Mouse (Mus musculus) effector memory CD4-positive, alpha-beta T cell, adult 7 months (primary cell): Measurements from ENCODE around the gene Trim38. TPM values are rescaled to one million over a fixed set of nuclear protein-coding genes. Genes with fewer than 3 reads are reported as not detected.

Source experiments
- polyA plus RNA-seq: library from polyadenylated mRNA; unstranded; fragments of 100-300 nt; shearing (Covaris generic); gene quantifications from one replicate; pipeline ENCODE4 v1.2.1, GENCODE M21; 2017

Trim38 gene
- not detected for polyA plus RNA-seq

DNA sequence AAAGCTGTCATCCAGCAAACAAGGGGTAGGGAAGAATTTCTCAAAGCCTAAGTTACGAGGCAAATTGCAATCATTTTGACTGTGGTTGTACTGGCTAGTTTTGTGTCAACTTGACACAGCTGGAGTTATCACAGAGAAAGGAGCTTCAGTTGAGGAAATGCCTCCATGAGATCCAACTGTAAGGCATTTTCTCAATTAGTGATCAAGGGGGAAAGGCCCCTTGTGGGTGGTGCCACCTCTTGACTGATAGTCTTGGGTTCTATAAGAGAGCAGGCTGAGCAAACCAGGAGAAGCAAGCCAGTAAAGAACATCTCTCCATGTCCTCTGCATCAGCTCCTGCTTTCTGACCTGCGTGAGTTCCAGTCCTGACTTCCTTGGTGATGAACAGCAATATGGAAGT lies at the start of gene Trim38:
Gene Trim38 (plus strand): TSS at position 301 of the 400 bp plus-strand sequence.

GRCm38 (mm10) chr13:23738677-23739068 lies 31.0 kb upstream of the Trim38 start, which contains the start of gene Hist1h1c:
Gene Hist1h1c, plus strand, starts transcription at chr13:23738808.

DNA sequence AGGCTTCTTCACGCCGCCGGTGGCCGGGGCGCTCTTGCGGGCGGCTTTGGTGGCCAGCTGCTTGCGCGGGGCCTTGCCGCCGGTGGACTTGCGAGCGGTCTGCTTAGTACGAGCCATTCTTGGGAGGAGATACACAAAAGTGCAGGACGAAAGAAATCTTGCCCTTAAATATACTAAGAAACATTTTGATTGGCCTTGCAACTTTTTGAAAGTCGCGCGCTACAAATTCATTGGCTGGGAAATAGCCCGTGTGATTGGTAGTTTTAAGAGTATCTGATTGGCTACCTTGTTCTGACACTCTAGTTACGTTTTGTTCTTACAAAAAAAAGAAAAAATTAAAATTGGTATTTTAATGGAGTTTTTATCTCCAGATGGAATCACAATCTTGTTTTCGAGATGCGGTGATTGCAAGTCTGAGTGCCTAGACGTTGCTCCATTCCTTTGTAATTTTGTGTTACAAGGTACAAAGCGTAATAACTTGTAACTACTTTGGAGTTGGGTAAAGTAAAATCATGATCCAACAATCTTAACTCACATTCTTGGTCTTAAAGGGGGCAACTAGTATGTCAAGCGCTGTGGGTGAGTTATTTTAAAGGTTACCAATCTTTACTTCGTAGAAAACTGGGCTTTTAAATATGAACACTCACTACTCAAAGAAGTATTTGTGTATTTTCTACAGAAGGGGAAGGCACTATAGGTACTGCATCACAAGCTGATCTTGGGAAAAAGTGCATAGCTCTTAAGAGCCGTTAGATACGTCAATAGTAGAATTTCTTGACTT lies 24.1 kb upstream of the Trim38 start, which contains the start of gene Hist1h3c:
Gene Hist1h3c (minus strand): TSS at position 222 of the 781 bp plus-strand sequence.

GRCm38 (mm10) chr13:23746201-23747080 lies 23.3 kb upstream of the Trim38 start, which contains the start of gene Hist1h2bb:
Gene Hist1h2bb, plus strand, starts transcription at chr13:23746734.

GRCm38 (mm10) chr13:23750839-23751477 lies 18.8 kb upstream of the Trim38 start, which contains the start of gene Hist1h2ab:
Gene Hist1h2ab, plus strand, starts transcription at chr13:23751126.

GRCm38 (mm10) chr13:23752067-23752741 lies 17.5 kb upstream of the Trim38 start, which contains the start of gene Hist1h3b:
Gene Hist1h3b, plus strand, starts transcription at chr13:23752267.

DNA sequence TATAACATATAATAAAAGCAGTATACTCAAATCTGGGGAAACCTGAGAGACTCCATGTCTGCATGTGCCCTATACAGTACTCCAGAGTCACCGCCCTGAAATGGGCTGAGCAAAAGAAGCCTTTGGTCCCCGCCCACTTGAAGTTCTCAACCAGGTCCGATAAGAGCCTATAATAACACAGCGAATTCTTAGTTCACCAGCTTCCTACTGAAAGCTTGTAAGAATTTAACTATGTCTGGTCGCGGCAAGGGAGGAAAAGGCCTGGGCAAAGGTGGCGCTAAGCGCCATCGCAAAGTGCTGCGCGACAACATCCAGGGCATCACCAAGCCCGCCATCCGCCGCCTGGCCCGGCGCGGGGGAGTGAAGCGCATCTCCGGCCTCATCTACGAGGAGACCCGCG lies 12.9 kb upstream of the Trim38 start, which contains the start of gene Hist1h4b:
Gene Hist1h4b (plus strand): TSS at position 224 of the 400 bp plus-strand sequence.

GRCm38 (mm10) chr13:23760972-23761864 lies 8.5 kb upstream of the Trim38 start, which contains the start of gene Hist1h4a:
Gene Hist1h4a, minus strand, starts transcription at chr13:23761230.

GRCm38 (mm10) chr13:23761871-23762821 lies 7.6 kb upstream of the Trim38 start, which contains the start of gene Hist1h3a:
Gene Hist1h3a, minus strand, starts transcription at chr13:23762386.

GRCm38 (mm10) chr13:23763586-23764323 lies 6.0 kb upstream of the Trim38 start, which contains the start of gene Hist1h1a:
Gene Hist1h1a, plus strand, starts transcription at chr13:23763666.

DNA sequence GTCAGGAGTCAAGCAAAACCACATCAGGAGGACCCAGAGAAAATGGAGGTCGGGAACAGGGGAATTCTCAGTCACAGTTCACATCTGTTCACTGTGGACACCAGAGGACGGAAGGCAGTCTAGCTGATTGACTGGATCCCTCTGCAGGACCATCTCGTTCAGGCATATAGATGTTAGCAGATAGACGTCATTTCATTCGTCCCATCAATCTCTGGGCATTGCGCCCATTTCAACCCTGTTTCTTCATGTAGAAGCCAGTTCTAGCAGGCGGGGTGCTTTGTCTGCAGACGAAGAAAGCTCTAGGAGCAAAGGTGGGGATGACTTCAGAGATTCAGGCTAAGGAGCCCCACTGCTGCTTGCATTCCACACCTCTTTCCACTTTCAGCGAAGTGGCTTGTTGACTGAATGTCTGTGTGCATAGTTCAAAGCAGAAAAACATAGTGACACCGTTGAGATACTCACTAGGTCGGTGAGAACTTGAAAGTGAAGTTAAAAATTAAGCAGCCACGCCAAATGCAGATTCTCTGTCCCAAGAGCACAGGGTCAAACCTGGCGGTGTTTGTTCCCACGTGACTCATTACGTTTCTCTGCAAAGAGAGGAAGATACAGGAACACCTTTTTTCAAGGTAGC lies 36.8 kb downstream of the Trim38 start, which contains the start of gene Slc17a2:
Gene Slc17a2 (plus strand): TSS at position 572 of the 631 bp plus-strand sequence.

GRCm38 (mm10) chr13:23839308-23839707 lies 69.6 kb downstream of the Trim38 start, which contains the start of gene Slc17a3:
Gene Slc17a3, plus strand, starts transcription at chr13:23839434.

Other genes with a start within 250 kb of the Trim38 start
- gene Hist1h4h, start 238.9 kb upstream of the Trim38 start, polyA plus RNA-seq: 1.2 TPM
- not detected for gene Hist1h2af, start 236.0 kb upstream of the Trim38 start, polyA plus RNA-seq
- gene Hist1h3g, start 234.5 kb upstream of the Trim38 start, polyA plus RNA-seq: not detected
- 0.85 TPM for gene Hist1h2bh, start 226.5 kb upstream of the Trim38 start, polyA plus RNA-seq
- gene Hist1h3f, start 225.9 kb upstream of the Trim38 start, polyA plus RNA-seq: 0.99 TPM
- gene Hist1h4f, start 218.3 kb upstream of the Trim38 start, polyA plus RNA-seq: not detected
- gene Hist1h1d, start 216.7 kb upstream of the Trim38 start, polyA plus RNA-seq: 0.15 TPM
- gene Hist1h3e, start 207.5 kb upstream of the Trim38 start, polyA plus RNA-seq: 0.98 TPM
- 1.8 TPM for gene Hist1h2ae, start 198.7 kb upstream of the Trim38 start, polyA plus RNA-seq
- not detected for gene Hist1h2bg, start 198.5 kb upstream of the Trim38 start, polyA plus RNA-seq
- gene Hist1h2bf, start 195.7 kb upstream of the Trim38 start, polyA plus RNA-seq: not detected
- not detected for gene Hist1h2ad, start 195.5 kb upstream of the Trim38 start, polyA plus RNA-seq
- not detected for gene Hist1h3d, start 194.2 kb upstream of the Trim38 start, polyA plus RNA-seq
- 15.2 TPM for gene Hist1h4d, start 188.3 kb upstream of the Trim38 start, polyA plus RNA-seq
- 0.89 TPM for gene Hist1h2be, start 148.8 kb upstream of the Trim38 start, polyA plus RNA-seq
- 4.5 TPM for gene Hist1h1e, start 147.4 kb upstream of the Trim38 start, polyA plus RNA-seq
- not detected for gene Hist1h2ac, start 86.0 kb upstream of the Trim38 start, polyA plus RNA-seq
- gene Hist1h2bc, start 85.7 kb upstream of the Trim38 start, polyA plus RNA-seq: 12.6 TPM
- not detected for gene Hist1h1t, start 74.1 kb upstream of the Trim38 start, polyA plus RNA-seq
- 3.6 TPM for gene Hist1h4c, start 71.5 kb upstream of the Trim38 start, polyA plus RNA-seq
- not detected for gene Hfe, start 59.1 kb upstream of the Trim38 start, polyA plus RNA-seq
- gene Hist1h1c, start 31.1 kb upstream of the Trim38 start, polyA plus RNA-seq: 38.7 TPM
- not detected for gene Hist1h3c, start 24.3 kb upstream of the Trim38 start, polyA plus RNA-seq
- gene Hist1h2bb, start 23.2 kb upstream of the Trim38 start, polyA plus RNA-seq: not detected
- not detected for gene Hist1h2ab, start 18.8 kb upstream of the Trim38 start, polyA plus RNA-seq
- not detected for gene Hist1h3b, start 17.6 kb upstream of the Trim38 start, polyA plus RNA-seq
- gene Hist1h4b, start 12.9 kb upstream of the Trim38 start, polyA plus RNA-seq: 6.7 TPM
- gene Hist1h4a, start 8.7 kb upstream of the Trim38 start, polyA plus RNA-seq: 1.1 TPM
- 3.4 TPM for gene Hist1h3a, start 7.5 kb upstream of the Trim38 start, polyA plus RNA-seq
- gene Hist1h1a, start 6.2 kb upstream of the Trim38 start, polyA plus RNA-seq: not detected
- gene Slc17a2, start 37.1 kb downstream of the Trim38 start, polyA plus RNA-seq: not detected
- gene Slc17a3, start 69.5 kb downstream of the Trim38 start, polyA plus RNA-seq: not detected
- gene Slc17a1, start 97.8 kb downstream of the Trim38 start, polyA plus RNA-seq: 0.73 TPM
- gene Slc17a4, start 145.1 kb downstream of the Trim38 start, polyA plus RNA-seq: 0.15 TPM
- gene Hist1h2ba, start 164.2 kb downstream of the Trim38 start, polyA plus RNA-seq: not detected
- gene Hist1h2aa, start 164.5 kb downstream of the Trim38 start, polyA plus RNA-seq: not detected
- gene Scgn, start 221.3 kb downstream of the Trim38 start, polyA plus RNA-seq: not detected